Mouse (Mus musculus) left cerebral cortex, postnatal 36 days (tissue): ENCODE measurements around the gene Sh2d1b1. TPM values are rescaled to one million over a fixed set of nuclear protein-coding genes. Genes with fewer than 3 reads are reported as not detected.

ENCODE experiments used
- DNase-seq, 2 experiments: peaks; one replicate each; pipeline ENCODE4 v3.0.0; 2021 to 2022; ENCODE audit warnings: low spot score in 2 of 2, mixed read lengths in 1 of 2
- intact Hi-C: fragments of 180-260 bp; cut with DNase I; formaldehyde crosslinking; loops from one replicate; pipeline ENCODE4 v1.15.1; 2025
- total RNA-seq, 2 experiments: library from RNA; stranded (reverse); gene quantifications; 2 replicates each; pipeline ENCODE4 v1.2.3; 2021

Gene Sh2d1b1
- total RNA-seq, 2 experiments from 2014 or later, result not detected

- intact Hi-C loops, result no loop called here
- no peak for DNase-seq
Measured at GRCm38 (mm10) chr1:170311431-170311830, 34.3 kb downstream of the Sh2d1b1 start.

GRCm38 (mm10) chr1:170322046-170322445 is 44.9 kb downstream of the Sh2d1b1 start:
- intact Hi-C loops, result no loop called here
- no peak for DNase-seq

GRCm38 (mm10) chr1:170323001-170323400 is 45.9 kb downstream of the Sh2d1b1 start:
- intact Hi-C loops, result no loop called here
- DNase-seq, result no peak

GRCm38 (mm10) chr1:170324312-170324711 is 47.2 kb downstream of the Sh2d1b1 start:
- DNase-seq, result no peak
- intact Hi-C loops, result no loop called here

- intact Hi-C loops, result no loop called here
- no peak for DNase-seq
Measured at GRCm38 (mm10) chr1:170325277-170325676, 48.2 kb downstream of the Sh2d1b1 start.

GRCm38 (mm10) chr1:170331926-170332325 is 54.8 kb downstream of the Sh2d1b1 start:
- no peak for DNase-seq
- intact Hi-C loops, result no loop called here

GRCm38 (mm10) chr1:170332775-170333174 is 55.7 kb downstream of the Sh2d1b1 start:
- intact Hi-C loops, result no loop called here
- no peak for DNase-seq

Other genes with a start within 250 kb of the Sh2d1b1 start
- gene Ddr2, start 166.6 kb upstream of the Sh2d1b1 start, total RNA-seq, result 1 to 10 TPM; 3.3 to 6.7 TPM
- gene Uap1, start 102.4 kb upstream of the Sh2d1b1 start, total RNA-seq, result 10 to 100 TPM; 62.7 to 63.2 TPM
- gene Uhmk1, start 61.9 kb upstream of the Sh2d1b1 start, total RNA-seq, result 100 to 1,000 TPM; 135 to 137 TPM
- not detected for gene Sh2d1b2, start 44.6 kb upstream of the Sh2d1b1 start, total RNA-seq
- gene Gm7694, start 29.0 kb downstream of the Sh2d1b1 start, total RNA-seq, result 1 to 10 TPM; 1.5 to 4.1 TPM
- gene Spata46, start 31.5 kb downstream of the Sh2d1b1 start, total RNA-seq, result not detected